Mouse (Mus musculus) thymus, adult 2 months (tissue): ENCODE measurements at regions not wholly inside any gene's neighbourhood (a gene's known extent, or its start where the extent isn't known, plus 50 kb on each side); places are given as distances from the start of the nearest gene placed in this dataset.

Experiments
- CTCF ChIP-seq: fragments of 200-500 bp; IDR thresholded peaks from 2 replicates; pipeline ENCODE4 v1.5.1; 2012; ENCODE audit warnings: mild to moderate bottlenecking, control low read depth, low read length, moderate library complexity, borderline replicate concordance; ENCODE audit not compliant: control insufficient read depth, poor library complexity, insufficient read depth; ENCODE audit errors: extremely low read depth
- POLR2A ChIP-seq: fragments of 200-500 bp; IDR thresholded peaks from 2 replicates; pipeline ENCODE4 v1.6.1; 2012; ENCODE audit warnings: mild to moderate bottlenecking, low read length, control low read depth, moderate library complexity; ENCODE audit not compliant: control insufficient read depth, poor library complexity, insufficient read depth; ENCODE audit errors: extremely low read depth

GRCm38 (mm10) chr14:25019306-25019905, 439.6 kb upstream of the Zmiz1 start:
- TF ChIP-seq CTCF (no peak), POLR2A (no peak)
